Mouse (Mus musculus) lung, adult 2 months (tissue): ENCODE results near the gene Thrap3. TPM values are rescaled to one million over a fixed set of nuclear protein-coding genes. Genes with fewer than 3 reads are reported as not detected.

ENCODE experiments used
- DNase-seq: peaks from one replicate; pipeline ENCODE4 v3.0.0; 2022
- H3K4me1 ChIP-seq: fragments of 200-500 bp; 2 replicates; pipeline ENCODE4 v1.6.1; 2011; ENCODE audit warnings: low read length; ENCODE audit not compliant: control insufficient read depth, insufficient read depth
- H3K4me3 ChIP-seq: fragments of 200-500 bp; replicated peaks from 2 replicates; pipeline ENCODE3; 2011; ENCODE audit warnings: low read depth, mild to moderate bottlenecking, control low read depth, low read length; ENCODE audit errors: extremely low read depth
- CTCF ChIP-seq: fragments of 200-500 bp; IDR thresholded peaks from 2 replicates; pipeline ENCODE4 v1.5.1; 2011; ENCODE audit warnings: mild to moderate bottlenecking, low read length, control low read depth; ENCODE audit not compliant: insufficient read depth
- POLR2A ChIP-seq: fragments of 200-500 bp; IDR thresholded peaks from 2 replicates; pipeline ENCODE4 v1.6.1; 2011; ENCODE audit warnings: low read depth, mild to moderate bottlenecking, control low read depth, low read length, borderline replicate concordance; ENCODE audit errors: extremely low read depth
- WGBS: fragments of 180-500 bp; shearing (Covaris S2); methylation state at CpG from one replicate; pipeline ENCODE4 v1.1.7; 2018; 5-methylcytosine and 5-hydroxymethylcytosine counted together
- polyA plus RNA-seq: library from polyadenylated mRNA; depleted of rRNA; stranded (reverse); fragments of >200 nt; gene quantifications from 2 replicates; pipeline ENCODE4 v1.2.3, GENCODE M21; 2012

The Thrap3 gene
- polyA plus RNA-seq, 1 experiment: 62.8 TPM

DNA sequence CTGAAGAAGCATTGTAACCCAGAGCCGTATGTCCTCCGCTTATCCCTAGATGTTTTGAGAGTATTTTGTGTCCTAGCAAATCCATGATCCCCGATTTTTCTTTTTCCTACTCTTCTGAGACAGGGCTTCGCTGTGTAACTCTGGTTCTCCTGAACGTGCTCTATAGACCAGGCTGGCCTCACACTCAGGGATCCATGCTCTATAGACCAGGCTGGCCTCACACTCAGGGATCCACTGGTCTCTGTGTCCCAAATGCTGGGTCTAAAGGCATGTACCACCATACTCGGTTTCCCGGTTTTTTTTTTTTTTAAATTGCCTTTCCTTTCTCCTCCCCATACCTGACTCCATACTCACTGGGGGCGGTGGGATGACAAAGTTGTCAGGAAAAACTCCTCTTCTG lies 41.6 kb downstream of the Thrap3 start:
- Histone ChIP-seq H3K4me3 (no peak overlapping the region), H3K4me1 (peaks cover 8% of the 10 kb centered on the region)
- TF ChIP-seq POLR2A: no peak
- no peak for TF ChIP-seq CTCF
- 90% methylated on average over 8 of the region's 8 CpGs for WGBS
- DNase-seq: no peak

DNA sequence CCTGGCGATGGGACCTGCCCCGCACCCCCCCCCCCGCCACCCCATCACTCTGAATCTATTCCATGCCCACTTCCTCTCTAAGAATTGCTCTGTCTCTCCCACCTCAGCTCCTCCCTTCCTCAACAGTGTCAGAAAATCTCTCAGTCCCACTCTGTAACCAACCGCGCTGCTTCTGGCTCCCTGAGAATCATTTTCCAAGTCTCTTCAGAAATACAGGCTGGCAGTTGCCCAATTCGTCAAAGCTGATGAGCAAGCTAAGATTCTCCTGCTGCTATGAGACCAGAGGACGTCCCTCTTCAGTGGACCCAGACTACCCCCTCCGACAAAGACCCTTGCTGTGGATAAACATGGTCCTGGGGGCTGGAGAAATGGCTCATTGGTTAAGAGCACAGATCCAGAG lies 43.1 kb downstream of the Thrap3 start:
- TF ChIP-seq CTCF (no peak), POLR2A (no peak)
- Histone ChIP-seq H3K4me3 (no peak overlapping the region), H3K4me1 (peaks cover 11% of the 10 kb centered on the region)
- WGBS: 63% methylated on average over 8 of the region's 8 CpGs
- DNase-seq: no peak

DNA sequence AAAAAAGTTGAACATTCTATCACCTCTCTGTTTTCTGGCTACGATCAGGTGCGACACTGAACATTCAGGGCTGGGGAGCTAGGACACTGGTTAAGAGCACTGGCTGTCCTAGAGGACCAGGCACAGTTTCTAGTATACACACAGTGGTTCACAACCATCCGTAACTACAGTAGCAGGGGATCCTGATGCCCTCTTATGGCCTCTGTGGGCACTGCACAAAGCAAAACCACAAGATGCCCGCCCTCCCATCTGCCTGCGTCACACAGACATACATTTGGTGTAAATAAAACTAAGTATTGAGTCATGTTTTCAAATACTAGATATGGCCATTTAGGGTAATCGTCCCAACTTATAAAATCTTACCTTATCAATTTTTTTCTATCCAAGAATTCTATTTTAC lies 45.0 kb downstream of the Thrap3 start:
- WGBS: 92% methylated on average over 6 of the region's 6 CpGs
- H3K4me3 ChIP-seq: no peak overlapping the region
- no peak for DNase-seq
- TF ChIP-seq POLR2A: no peak
- TF ChIP-seq CTCF: peak; percentile 33
- peaks cover 8% of the 10 kb centered on the region for H3K4me1 ChIP-seq

DNA sequence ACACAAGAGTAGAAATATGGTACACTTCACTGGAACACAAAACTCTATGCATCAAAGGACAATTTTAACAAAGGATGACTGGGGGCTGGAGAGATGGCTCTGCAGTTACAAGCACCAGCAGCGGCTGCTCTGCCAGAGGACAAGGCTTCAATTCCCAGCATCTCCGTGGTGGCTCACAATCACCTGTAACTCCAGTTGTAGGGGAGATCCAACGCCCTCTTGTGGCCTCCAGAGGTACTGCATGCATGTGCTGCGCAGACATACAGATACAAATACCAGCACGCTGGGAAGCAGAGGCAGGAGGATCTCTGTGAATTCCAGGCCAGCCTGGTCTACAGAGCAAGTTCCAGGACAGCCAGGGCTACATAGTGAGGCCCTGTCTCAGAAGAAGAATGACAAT lies 45.9 kb downstream of the Thrap3 start:
- no peak overlapping the region for H3K4me3 ChIP-seq
- TF ChIP-seq CTCF (peak; percentile 78), POLR2A (no peak)
- WGBS: 63% methylated on average over 5 of the region's 5 CpGs
- no peak for DNase-seq
- H3K4me1 ChIP-seq: peaks cover 6% of the 10 kb centered on the region

DNA sequence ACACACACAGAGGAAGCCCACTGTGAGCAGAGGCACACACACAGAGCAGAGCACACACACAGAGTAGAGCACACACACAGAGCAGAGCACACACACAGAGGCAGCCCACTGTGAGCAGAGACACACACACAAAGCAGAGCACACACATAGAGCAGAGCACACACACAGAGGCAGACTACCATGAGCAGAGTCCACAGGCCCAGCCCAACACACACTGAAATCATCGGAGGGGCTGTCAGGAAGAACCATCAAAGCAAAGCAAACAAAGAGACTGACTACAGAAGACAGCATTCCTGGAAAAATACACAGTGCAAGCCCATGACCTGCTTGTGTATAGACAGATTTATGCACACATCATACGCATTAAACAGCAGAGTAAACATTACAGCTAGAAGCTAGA lies 46.7 kb downstream of the Thrap3 start:
- WGBS: 18% methylated on average over 2 of the region's 2 CpGs
- Histone ChIP-seq H3K4me3 (no peak overlapping the region), H3K4me1 (peaks cover 10% of the 10 kb centered on the region)
- TF ChIP-seq CTCF (no peak), POLR2A (no peak)
- no peak for DNase-seq

DNA sequence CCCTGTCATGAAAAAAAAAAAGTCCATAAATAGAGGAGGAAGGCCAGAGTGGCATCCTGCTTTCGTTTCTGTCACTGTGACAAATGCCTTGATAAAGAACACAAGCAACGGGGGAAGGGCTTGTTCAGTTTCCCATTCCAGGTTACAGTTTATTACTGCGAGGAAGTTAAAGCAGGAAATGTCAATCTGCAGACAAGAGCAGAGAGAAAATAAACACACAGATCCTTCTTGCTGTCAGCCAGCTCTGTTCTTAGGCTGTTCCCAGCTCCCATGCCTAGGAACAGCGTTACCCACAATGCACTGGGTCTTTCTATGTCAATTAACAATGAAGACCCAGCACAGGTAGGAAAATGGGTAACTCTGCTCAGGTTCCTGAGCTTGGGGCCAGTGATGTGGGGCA lies 47.4 kb downstream of the Thrap3 start:
- Histone ChIP-seq H3K4me1 (peaks cover 14% of the 10 kb centered on the region), H3K4me3 (no peak overlapping the region)
- no peak for DNase-seq
- 24% methylated on average over 4 of the region's 4 CpGs for WGBS
- TF ChIP-seq POLR2A (no peak), CTCF (no peak)

DNA sequence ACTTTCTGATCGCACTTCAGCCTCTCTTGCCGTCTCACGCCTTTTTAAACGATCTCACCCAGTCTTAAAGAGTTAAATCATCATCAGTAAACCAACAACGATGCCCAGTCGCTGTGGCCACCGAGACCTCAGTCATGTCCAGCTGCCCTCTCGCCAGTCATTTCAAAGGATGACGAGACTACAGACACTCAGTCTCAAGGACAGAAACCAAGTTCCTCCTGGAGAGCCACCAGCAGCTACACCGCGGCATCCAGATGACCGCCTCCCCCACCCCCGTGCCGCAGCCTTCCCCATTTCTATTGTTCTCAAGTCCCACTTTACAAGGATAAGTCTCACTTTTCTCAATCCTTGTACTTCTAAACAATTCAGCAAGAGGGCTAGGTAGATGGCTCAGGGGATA lies 49.7 kb downstream of the Thrap3 start:
- TF ChIP-seq POLR2A (no peak), CTCF (no peak)
- H3K4me1 ChIP-seq: peaks cover 20% of the 10 kb centered on the region
- no peak for DNase-seq
- WGBS: 53% methylated on average over 14 of the region's 14 CpGs
- no peak overlapping the region for H3K4me3 ChIP-seq

DNA sequence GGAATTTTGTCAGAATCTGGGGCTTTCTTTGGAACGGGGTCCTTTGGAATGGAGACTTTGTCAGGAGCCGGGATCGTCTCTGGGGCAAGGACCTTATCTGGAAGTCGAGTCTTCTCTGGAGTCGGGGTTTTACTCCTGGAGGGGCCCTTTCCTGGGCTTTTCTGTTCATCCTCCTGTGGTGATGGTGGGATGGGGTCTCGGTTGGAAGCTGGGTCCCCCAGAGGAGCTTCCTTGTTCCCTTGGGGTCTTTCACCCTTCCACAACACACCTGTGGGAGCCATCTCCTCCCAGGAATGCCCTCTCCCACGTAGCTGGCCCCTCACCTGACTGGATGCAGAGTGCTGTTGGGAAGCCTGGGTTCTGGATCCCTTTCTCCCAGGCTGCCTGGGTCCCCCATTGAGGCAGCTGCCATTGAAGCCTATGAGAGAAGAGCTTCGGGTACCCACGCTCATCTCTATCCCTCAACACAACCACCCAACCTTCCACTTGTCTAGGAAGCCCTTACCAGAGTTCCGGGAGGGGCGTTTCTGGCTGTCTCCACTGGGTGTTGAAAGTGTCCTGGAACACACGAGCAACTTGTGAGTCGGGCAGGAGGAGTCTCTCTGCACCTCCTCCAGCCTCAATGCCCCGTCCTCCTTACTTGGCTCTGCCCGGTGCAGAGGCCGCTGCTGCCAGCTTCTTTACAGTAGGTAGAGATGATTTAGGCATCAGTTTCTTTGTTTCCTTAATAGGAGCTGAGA lies 50.7 kb downstream of the Thrap3 start:
- 76% methylated on average over 16 of the region's 16 CpGs for WGBS
- no peak for DNase-seq
- no peak overlapping the region for H3K4me3 ChIP-seq
- peaks cover 22% of the 10 kb centered on the region for H3K4me1 ChIP-seq
- TF ChIP-seq CTCF (no peak), POLR2A (no peak)

DNA sequence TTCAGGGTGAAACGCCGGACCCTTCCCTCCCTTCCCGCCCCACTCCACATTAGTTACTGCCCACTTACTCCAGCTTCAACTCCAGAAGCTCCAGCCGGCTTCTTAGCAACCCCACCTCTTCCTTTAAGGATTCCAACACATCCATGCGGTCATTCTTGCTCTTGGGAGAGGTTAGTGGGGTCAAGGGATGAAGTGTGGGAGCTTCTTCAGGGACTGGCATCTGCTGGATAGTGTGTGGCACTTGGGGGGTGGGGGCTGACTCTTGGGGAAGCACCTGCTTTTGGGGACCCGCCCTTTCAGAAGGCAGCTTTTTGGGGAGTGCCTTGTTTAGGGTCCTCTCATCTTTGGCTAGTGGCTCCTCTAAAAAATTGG lies 51.6 kb downstream of the Thrap3 start:
- Histone ChIP-seq H3K4me1 (peaks cover 22% of the 10 kb centered on the region), H3K4me3 (no peak overlapping the region)
- DNase-seq: no peak
- WGBS: 43% methylated on average over 6 of the region's 6 CpGs
- TF ChIP-seq POLR2A: no peak
- TF ChIP-seq CTCF: no peak

DNA sequence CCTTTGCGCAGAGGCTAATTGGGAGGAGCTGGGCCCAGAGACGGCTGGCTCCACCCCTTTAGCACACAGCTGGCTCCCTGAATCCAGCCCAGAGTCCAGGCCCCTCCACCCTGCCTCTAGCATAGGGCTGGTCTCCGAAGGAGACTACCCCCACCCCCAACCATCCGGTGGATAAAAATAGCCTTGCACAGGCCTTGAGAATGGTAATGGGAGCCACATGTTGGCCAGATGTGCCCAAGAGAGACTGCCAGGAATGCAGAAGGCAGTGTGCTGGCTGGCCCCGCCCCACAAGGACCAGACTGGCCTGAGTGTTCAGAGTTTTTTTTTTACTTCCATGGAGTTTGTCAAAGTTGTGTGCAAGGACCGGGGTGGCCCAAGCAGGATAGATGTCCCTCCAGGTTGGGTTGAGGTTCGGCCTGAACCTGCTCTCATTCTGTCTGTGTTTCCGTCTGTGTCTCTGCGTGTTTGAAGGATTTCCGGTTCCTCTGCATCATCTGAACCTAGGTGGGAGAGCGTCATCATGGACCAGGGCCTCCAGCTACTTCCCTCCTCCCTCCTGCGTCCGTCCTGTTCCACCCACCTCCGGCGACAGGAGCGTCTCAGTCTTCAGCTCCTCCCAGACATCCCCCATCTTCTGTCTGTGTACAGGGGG lies 52.1 kb downstream of the Thrap3 start:
- Histone ChIP-seq H3K4me3 (peak overlapping the region; percentile 14), H3K4me1 (peaks cover 22% of the 10 kb centered on the region)
- 31% methylated on average over 16 of the region's 16 CpGs for WGBS
- DNase-seq: peak; percentile 53
- TF ChIP-seq CTCF: no peak
- no peak for TF ChIP-seq POLR2A
